Mouse (Mus musculus): Measurements from ENCODE around the gene U2af2. TPM values are rescaled to one million over a fixed set of nuclear protein-coding genes. Genes with fewer than 3 reads are reported as not detected.

Gene U2af2
- polyA plus RNA-seq, 1 experiment from 2014 or later, result 42.0 TPM

GRCm38 (mm10) chr7:5083325-5084105, 21.6 kb downstream of the U2af2 start:
- H3K9me3 ChIP-seq (ENCODE audit: low read length), result no peaks in the 10 kb centered on the region
- peaks cover 7% of the 10 kb centered on the region for H3K4me1 ChIP-seq (ENCODE audit: insufficient read depth, low read depth, low read length)
- ATAC-seq (no peak), DNase-seq (ENCODE audit: low spot score) (peak; percentile 38)
- 87% methylated on average over 18 of the region's 18 CpGs for WGBS
- TF ChIP-seq CTCF (IDR thresholded peaks at IDR 0.05) (no peak), EP300 (IDR thresholded peaks at IDR 0.05) (no peak)
- H3K27ac ChIP-seq (ENCODE audit: low read length), result no peak overlapping the region
- peaks cover 5% of the 10 kb centered on the region; the same call in 1 of the 2 replicates for H3K36me3 ChIP-seq (ENCODE audit: insufficient read depth, low read length)
- no peak overlapping the region for H3K4me2 ChIP-seq (replicated peaks; ENCODE audit: low read depth, low read length)
- H3K4me3 ChIP-seq (ENCODE audit: low read depth, low read length), result no peak overlapping the region
- H3K9ac ChIP-seq (replicated peaks; ENCODE audit: low read depth), result no peak overlapping the region
- no peaks in the 10 kb centered on the region for H3K27me3 ChIP-seq (replicated peaks; ENCODE audit: insufficient read depth, low read length)

- 100% methylated on average over 1 of the region's 1 CpGs for WGBS
- Histone ChIP-seq H3K36me3 (ENCODE audit: insufficient read depth, low read length) (peaks cover 12% of the 10 kb centered on the region; the same call in 1 of the 2 replicates), H3K4me2 (replicated peaks; ENCODE audit: low read depth, low read length) (no peak overlapping the region), H3K9ac (replicated peaks; ENCODE audit: low read depth) (no peak overlapping the region), H3K4me1 (ENCODE audit: insufficient read depth, low read depth, low read length) (peaks cover 7% of the 10 kb centered on the region), H3K9me3 (ENCODE audit: low read length) (no peaks in the 10 kb centered on the region), H3K4me3 (ENCODE audit: low read depth, low read length) (no peak overlapping the region), H3K27me3 (replicated peaks; ENCODE audit: insufficient read depth, low read length) (no peaks in the 10 kb centered on the region), H3K27ac (ENCODE audit: low read length) (no peak overlapping the region)
- ATAC-seq (no peak), DNase-seq (ENCODE audit: low spot score) (no peak)
- no peak for TF ChIP-seq EP300 (IDR thresholded peaks at IDR 0.05)
- TF ChIP-seq CTCF (IDR thresholded peaks at IDR 0.05), result no peak
Measured at GRCm38 (mm10) chr7:5085512-5085911, 23.6 kb downstream of the U2af2 start.

GRCm38 (mm10) chr7:5086921-5087440, 25.0 kb downstream of the U2af2 start:
- peaks cover 12% of the 10 kb centered on the region; the same call in 1 of the 2 replicates for H3K36me3 ChIP-seq (ENCODE audit: insufficient read depth, low read length)
- DNase-seq (ENCODE audit: low spot score) (no peak), ATAC-seq (no peak)
- H3K27ac ChIP-seq (ENCODE audit: low read length), result no peak overlapping the region
- no peaks in the 10 kb centered on the region for H3K27me3 ChIP-seq (replicated peaks; ENCODE audit: insufficient read depth, low read length)
- H3K4me3 ChIP-seq (ENCODE audit: low read depth, low read length), result no peak overlapping the region
- no peak overlapping the region for H3K4me2 ChIP-seq (replicated peaks; ENCODE audit: low read depth, low read length)
- 85% methylated on average over 5 of the region's 5 CpGs for WGBS
- H3K4me1 ChIP-seq (ENCODE audit: insufficient read depth, low read depth, low read length), result no peaks in the 10 kb centered on the region; the same call in 1 of the 2 replicates
- no peaks in the 10 kb centered on the region for H3K9me3 ChIP-seq (ENCODE audit: low read length)
- TF ChIP-seq CTCF (IDR thresholded peaks at IDR 0.05) (no peak), EP300 (IDR thresholded peaks at IDR 0.05) (no peak)
- H3K9ac ChIP-seq (replicated peaks; ENCODE audit: low read depth), result no peak overlapping the region

- Histone ChIP-seq H3K4me1 (ENCODE audit: insufficient read depth, low read depth, low read length) (no peaks in the 10 kb centered on the region), H3K27me3 (replicated peaks; ENCODE audit: insufficient read depth, low read length) (no peaks in the 10 kb centered on the region), H3K36me3 (ENCODE audit: insufficient read depth, low read length) (peaks cover 20% of the 10 kb centered on the region), H3K27ac (ENCODE audit: low read length) (no peak overlapping the region), H3K9me3 (ENCODE audit: low read length) (no peaks in the 10 kb centered on the region), H3K4me3 (ENCODE audit: low read depth, low read length) (no peak overlapping the region), H3K4me2 (replicated peaks; ENCODE audit: low read depth, low read length) (no peak overlapping the region), H3K9ac (replicated peaks; ENCODE audit: low read depth) (no peak overlapping the region)
- 74% methylated on average over 4 of the region's 4 CpGs for WGBS
- TF ChIP-seq CTCF (IDR thresholded peaks at IDR 0.05), result no peak
- no peak for TF ChIP-seq EP300 (IDR thresholded peaks at IDR 0.05)
- DNase-seq (ENCODE audit: low spot score), result no peak
- ATAC-seq, result no peak
Measured at GRCm38 (mm10) chr7:5087886-5088285, 25.9 kb downstream of the U2af2 start.

- Histone ChIP-seq H3K36me3 (ENCODE audit: insufficient read depth, low read length) (peaks cover 30% of the 10 kb centered on the region), H3K4me1 (ENCODE audit: insufficient read depth, low read depth, low read length) (no peaks in the 10 kb centered on the region)
Measured at GRCm38 (mm10) chr7:5089853-5090252, 27.9 kb downstream of the U2af2 start.

GRCm38 (mm10) chr7:5091008-5091728, 29.2 kb downstream of the U2af2 start:
- Histone ChIP-seq H3K9me3 (ENCODE audit: low read length) (no peaks in the 10 kb centered on the region), H3K4me3 (ENCODE audit: low read depth, low read length) (no peak overlapping the region), H3K9ac (replicated peaks; ENCODE audit: low read depth) (no peak overlapping the region), H3K36me3 (ENCODE audit: insufficient read depth, low read length) (peaks cover 37% of the 10 kb centered on the region), H3K27ac (ENCODE audit: low read length) (no peak overlapping the region), H3K27me3 (replicated peaks; ENCODE audit: insufficient read depth, low read length) (no peaks in the 10 kb centered on the region), H3K4me1 (ENCODE audit: insufficient read depth, low read depth, low read length) (no peaks in the 10 kb centered on the region), H3K4me2 (replicated peaks; ENCODE audit: low read depth, low read length) (no peak overlapping the region)
- TF ChIP-seq EP300 (IDR thresholded peaks at IDR 0.05) (no peak), CTCF (IDR thresholded peaks at IDR 0.05) (no peak)
- DNase-seq (ENCODE audit: low spot score), result no peak
- no peak for ATAC-seq
- 91% methylated on average over 15 of the region's 15 CpGs for WGBS

More at GRCm38 (mm10) chr7:5089853-5090252, 27.9 kb downstream of the U2af2 start:
- WGBS, result 93% methylated on average over 15 of the region's 15 CpGs
- TF ChIP-seq CTCF (IDR thresholded peaks at IDR 0.05) (no peak), EP300 (IDR thresholded peaks at IDR 0.05) (no peak)
- no peak overlapping the region for H3K27ac ChIP-seq (ENCODE audit: low read length)
- no peak overlapping the region for H3K4me3 ChIP-seq (ENCODE audit: low read depth, low read length)
- ATAC-seq (no peak), DNase-seq (ENCODE audit: low spot score) (no peak)
- H3K27me3 ChIP-seq (replicated peaks; ENCODE audit: insufficient read depth, low read length), result no peaks in the 10 kb centered on the region
- H3K4me2 ChIP-seq (replicated peaks; ENCODE audit: low read depth, low read length), result no peak overlapping the region
- no peaks in the 10 kb centered on the region for H3K9me3 ChIP-seq (ENCODE audit: low read length)
- no peak overlapping the region for H3K9ac ChIP-seq (replicated peaks; ENCODE audit: low read depth)
